Mouse (Mus musculus) mature B cell (primary cell): Measurements from ENCODE around the gene Tinf2.

Experiments
- in situ Hi-C: fragments of 300-500 bp; cut with MboI; formaldehyde crosslinking; loops from 2 replicates; pipeline ENCODE4 v1.14.3; 2019

The Tinf2 gene

GRCm38 (mm10) chr14:55706051-55706600 is 24.5 kb upstream of the Tinf2 start:
- in situ Hi-C loops, result no loop called here

GRCm38 (mm10) chr14:55702761-55703160 is 21.1 kb upstream of the Tinf2 start:
- in situ Hi-C loops, result no loop called here

- in situ Hi-C loops, result no loop called here
Measured at GRCm38 (mm10) chr14:55701131-55701530, 19.5 kb upstream of the Tinf2 start.

GRCm38 (mm10) chr14:55697226-55697625 is 15.6 kb upstream of the Tinf2 start:
- in situ Hi-C loops, result no loop called here

GRCm38 (mm10) chr14:55689433-55689832 is 7.8 kb upstream of the Tinf2 start:
- in situ Hi-C loops, result no loop called here

- in situ Hi-C loops, result loop anchor here (5.0 kb wide), 1 partner anchor 60 kb away; no protein-coding TSS in a partner anchor
Measured at GRCm38 (mm10) chr14:55682118-55682493, 486 bp upstream of the Tinf2 start.

GRCm38 (mm10) chr14:55677615-55678014 is 4.0 kb downstream of the Tinf2 start:
- in situ Hi-C loops, result no loop called here

- in situ Hi-C loops, result no loop called here
Measured at GRCm38 (mm10) chr14:55672741-55673060, 8.9 kb downstream of the Tinf2 start.

GRCm38 (mm10) chr14:55671833-55672740 is 9.5 kb downstream of the Tinf2 start, which contains the start of the genes Gmpr2 and Nedd8:
Gmpr2 (plus strand) TSS chr14:55671941.
Nedd8 (minus strand) TSS chr14:55672124.
- in situ Hi-C loops, result no loop called here

GRCm38 (mm10) chr14:55671486-55671832 is 10.2 kb downstream of the Tinf2 start:
- in situ Hi-C loops, result no loop called here

- in situ Hi-C loops, result no loop called here
Measured at GRCm38 (mm10) chr14:55660636-55661035, 21.0 kb downstream of the Tinf2 start.

GRCm38 (mm10) chr14:55659960-55660573 is 21.6 kb downstream of the Tinf2 start, which contains the start of gene Mdp1:
Mdp1 (minus strand) TSS chr14:55660508.
- in situ Hi-C loops, result no loop called here

- in situ Hi-C loops, result no loop called here
Measured at GRCm38 (mm10) chr14:55658011-55658410, 23.6 kb downstream of the Tinf2 start.

GRCm38 (mm10) chr14:55656935-55657334 is 24.7 kb downstream of the Tinf2 start:
- in situ Hi-C loops, result no loop called here

GRCm38 (mm10) chr14:55651528-55651927 is 30.1 kb downstream of the Tinf2 start:
- in situ Hi-C loops, result no loop called here

- in situ Hi-C loops, result no loop called here
Measured at GRCm38 (mm10) chr14:55649884-55650283, 31.7 kb downstream of the Tinf2 start, which contains the start of gene Tssk4. Tssk4 (plus strand) TSS chr14:55650184.

GRCm38 (mm10) chr14:55644261-55644888 is 37.2 kb downstream of the Tinf2 start:
- in situ Hi-C loops, result no loop called here

GRCm38 (mm10) chr14:55643060-55643907 is 38.3 kb downstream of the Tinf2 start, which contains the start of gene Tm9sf1:
Tm9sf1 (minus strand) TSS chr14:55643806.
- in situ Hi-C loops, result no loop called here

GRCm38 (mm10) chr14:55642679-55643059 is 39.0 kb downstream of the Tinf2 start:
- in situ Hi-C loops, result no loop called here

- in situ Hi-C loops, result no loop called here
Measured at GRCm38 (mm10) chr14:55641291-55641690, 40.3 kb downstream of the Tinf2 start.

GRCm38 (mm10) chr14:55640816-55641215 is 40.8 kb downstream of the Tinf2 start:
- in situ Hi-C loops, result no loop called here
